ENCODE assay signal across 21 mouse cellular contexts in genomic region chr11:59734335-59734734, GRCm38 (mm10). TPM values are rescaled to one million over a fixed set of nuclear protein-coding genes. Genes with fewer than 3 reads are reported as not detected.
"Had no signal": no experiment of that assay in that cellular context is flagged by ENCODE, and none has a peak within 500 bp of the region (broad histone marks: within the 10 kb centered on the region; RNA-seq: fewer than 3 reads in every experiment).

No protein-coding gene starts in this region.

- H3K9me3 ChIP-seq: midbrain, embryonic 12.5 days; midbrain, embryonic 15.5 days; neural tube, embryonic 12.5 days; neural tube, embryonic 15.5 days; stomach, embryonic 15.5 days had no signal

- H3K27ac ChIP-seq: left cerebral cortex, adult 2 months; liver, embryonic 14.5 days; macrophage; midbrain, embryonic 12.5 days; midbrain, embryonic 15.5 days; neural tube, embryonic 12.5 days; neural tube, embryonic 15.5 days; stomach, embryonic 15.5 days had no signal

- H3K9ac ChIP-seq: liver, embryonic 14.5 days; lung, embryonic 14.5 days; midbrain, embryonic 12.5 days; midbrain, embryonic 15.5 days; neural tube, embryonic 12.5 days; neural tube, embryonic 15.5 days; stomach, embryonic 15.5 days had no signal

- H3K27me3 ChIP-seq: midbrain, embryonic 12.5 days; midbrain, embryonic 15.5 days; neural tube, embryonic 12.5 days; neural tube, embryonic 15.5 days; stomach, embryonic 15.5 days had no signal

- H3K4me3 ChIP-seq: left cerebral cortex, adult 2 months; midbrain, embryonic 12.5 days; midbrain, embryonic 15.5 days; neural tube, embryonic 12.5 days; neural tube, embryonic 15.5 days; stomach, embryonic 15.5 days had no signal

- DNase-seq: kidney, adult 18-20 months; kidney, adult 9 months; kidney, postnatal 14 days; kidney, postnatal 4 days; layer of hippocampus, adult 9-11 months; layer of hippocampus, postnatal 36 days; lung, embryonic 14.5 days; retina, postnatal 1 day; right cerebral cortex, postnatal 25 days; spleen, adult 18-20 months; thymus, postnatal 25 days had no signal

- H3K4me2 ChIP-seq: liver, embryonic 11.5 days; lung, embryonic 14.5 days; midbrain, embryonic 12.5 days; midbrain, embryonic 15.5 days; neural tube, embryonic 12.5 days; neural tube, embryonic 15.5 days; stomach, embryonic 15.5 days had no signal

- ATAC-seq: midbrain, embryonic 15.5 days had no signal

- H3K4me1 ChIP-seq: midbrain, embryonic 12.5 days; midbrain, embryonic 15.5 days; neural tube, embryonic 12.5 days had no signal

RNA-seq across cellular contexts. Expression of gene Pld6, which starts 53.1 kb away (rescaled TPM):
- total RNA-seq: megakaryocyte, adult 5-6 weeks had no signal
- polyA plus RNA-seq: macrophage had no signal
